Mouse (Mus musculus) spleen, adult 2 months (tissue): ENCODE data around the gene Alox5.

Experiments used
- CTCF ChIP-seq: fragments of 200-500 bp; IDR thresholded peaks from 2 replicates; pipeline ENCODE4 v1.5.1; 2011; ENCODE audit warnings: mild to moderate bottlenecking, inconsistent platforms; ENCODE audit not compliant: insufficient read depth, insufficient read length, insufficient replicate concordance; ENCODE audit errors: extremely low read depth
- POLR2A ChIP-seq: fragments of 200-500 bp; IDR thresholded peaks from 2 replicates; pipeline ENCODE4 v1.6.1; 2011; ENCODE audit warnings: low read depth, low read length, inconsistent platforms

- no peak for TF ChIP-seq CTCF
- TF ChIP-seq POLR2A: no peak
Observed at GRCm38 (mm10) chr6:116495960-116496359, 35.0 kb upstream of the Alox5 start.
